Mouse (Mus musculus) c-Kit-positive CD71-negative TER-119-negative erythroid progenitor cells, embryonic 14.5 days (primary cell): Measurements from ENCODE around the gene St6gal1.

ENCODE experiments used
- DNase-seq: peaks from one replicate; pipeline ENCODE4 v3.0.0-alpha.2; 2013; ENCODE audit warnings: low read depth

St6gal1 gene

GRCm38 (mm10) chr16:23251445-23251773 lies 26.9 kb downstream of the St6gal1 start:
- DNase-seq = no peak

- no peak for DNase-seq
Measured at GRCm38 (mm10) chr16:23253620-23254019, 29.1 kb downstream of the St6gal1 start.

- no peak for DNase-seq
Measured at GRCm38 (mm10) chr16:23254062-23254461, 29.5 kb downstream of the St6gal1 start.

DNA sequence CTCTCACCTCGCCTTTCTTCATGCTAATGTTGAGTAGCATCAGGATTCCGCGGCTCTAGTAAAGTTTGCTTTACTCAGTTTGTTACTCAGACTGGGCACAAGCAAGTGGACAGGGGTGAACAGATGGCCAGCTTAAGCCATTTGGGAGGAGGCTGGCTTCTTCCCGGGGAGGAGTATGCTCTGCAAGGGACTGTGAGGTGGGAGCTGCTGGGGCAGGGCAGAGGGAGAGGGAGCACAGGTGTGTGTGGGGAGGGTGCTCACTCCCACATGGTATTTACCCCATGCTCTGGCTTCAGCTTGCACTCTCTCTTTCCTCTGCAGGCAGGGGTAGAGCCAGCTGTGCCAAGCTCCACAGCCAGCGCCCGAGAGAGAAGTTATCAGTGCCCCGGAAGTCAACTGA lies 32.1 kb downstream of the St6gal1 start:
- DNase-seq = no peak

- DNase-seq = no peak
Measured at GRCm38 (mm10) chr16:23258429-23258822, 33.9 kb downstream of the St6gal1 start.

GRCm38 (mm10) chr16:23258823-23259457 lies 34.4 kb downstream of the St6gal1 start:
- no peak for DNase-seq

DNA sequence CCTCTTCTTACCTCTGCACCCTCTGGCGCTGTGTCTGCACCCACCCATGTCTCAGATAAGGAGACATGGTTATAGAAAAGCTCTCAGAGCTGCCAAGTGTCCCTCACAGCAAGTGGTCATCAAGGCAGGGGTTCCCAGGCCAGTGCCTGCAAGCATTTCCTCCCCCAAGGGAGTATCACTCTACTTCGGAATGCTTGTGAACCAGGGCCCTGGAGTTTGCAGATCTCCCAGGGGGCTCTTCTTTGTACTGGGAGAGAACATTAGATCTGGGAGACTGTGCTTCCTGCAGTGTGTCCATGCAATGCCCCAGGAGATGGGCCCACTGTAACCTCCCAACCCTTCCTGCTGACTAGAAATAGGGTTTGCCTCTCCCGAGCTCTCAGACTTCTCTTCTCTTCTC lies 35.0 kb downstream of the St6gal1 start:
- no peak for DNase-seq

- DNase-seq = no peak
Measured at GRCm38 (mm10) chr16:23262131-23262768, 37.7 kb downstream of the St6gal1 start.

- no peak for DNase-seq
Measured at GRCm38 (mm10) chr16:23262846-23263245, 38.3 kb downstream of the St6gal1 start.

- DNase-seq = no peak
Measured at GRCm38 (mm10) chr16:23264999-23265398, 40.5 kb downstream of the St6gal1 start.

DNA sequence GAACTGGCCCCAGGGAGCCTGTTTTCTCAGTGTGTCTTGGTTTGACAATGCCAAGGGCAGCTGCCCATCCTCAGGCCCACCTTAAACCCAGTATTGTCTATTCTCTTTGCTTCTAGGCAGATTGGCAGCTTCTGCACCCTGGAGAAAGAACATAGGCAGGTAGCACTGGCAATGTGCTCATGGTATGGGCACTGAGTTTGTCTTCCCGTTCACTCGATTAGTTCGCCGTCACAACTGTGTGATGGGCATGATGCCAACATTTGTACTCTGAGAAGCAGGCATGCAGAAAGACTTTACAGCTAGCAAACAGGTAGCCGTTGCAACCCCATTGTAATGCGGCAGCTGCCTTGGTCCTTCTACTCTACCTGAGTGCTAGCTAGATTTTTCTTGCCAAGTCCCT lies 40.9 kb downstream of the St6gal1 start:
- no peak for DNase-seq

DNA sequence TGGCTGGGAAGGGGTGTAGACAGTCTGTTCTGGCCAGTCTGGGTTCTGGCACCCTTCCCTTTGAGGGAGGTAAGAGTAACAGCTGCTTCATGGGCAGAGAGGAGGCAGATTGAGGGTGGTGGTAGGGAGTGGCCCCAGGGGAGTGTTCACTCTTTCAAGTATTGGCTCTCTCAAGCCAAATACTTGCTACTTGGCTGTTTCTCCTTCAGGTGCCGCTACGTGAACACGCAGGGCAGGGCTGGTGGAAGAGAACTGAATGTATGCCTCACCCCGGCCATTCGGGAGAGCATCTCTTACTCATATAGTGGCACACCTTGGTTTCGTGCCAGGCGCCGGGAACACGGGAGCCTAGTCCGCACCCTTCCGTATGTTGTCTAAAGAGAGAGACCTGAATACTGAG lies 41.8 kb downstream of the St6gal1 start:
- no peak for DNase-seq

DNA sequence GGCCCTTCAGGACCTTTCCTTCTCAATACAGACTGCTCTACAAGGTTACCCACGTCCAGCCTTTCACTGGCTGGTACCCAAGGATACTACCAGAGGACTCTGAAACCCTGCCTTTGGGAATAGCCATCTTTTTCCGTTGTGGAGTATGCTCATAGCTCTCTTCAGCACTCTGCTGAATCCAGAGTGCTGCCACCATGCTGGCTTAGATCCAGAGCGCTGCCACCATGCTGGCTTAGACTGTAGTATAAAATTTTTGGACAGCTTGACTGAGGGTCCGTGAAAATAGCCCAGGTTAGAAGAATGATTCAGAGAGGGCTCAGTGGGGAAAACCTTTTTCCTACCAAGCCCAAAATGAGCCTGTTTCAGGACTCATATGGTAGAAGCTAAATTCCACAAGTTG lies 42.4 kb downstream of the St6gal1 start:
- DNase-seq = no peak

DNA sequence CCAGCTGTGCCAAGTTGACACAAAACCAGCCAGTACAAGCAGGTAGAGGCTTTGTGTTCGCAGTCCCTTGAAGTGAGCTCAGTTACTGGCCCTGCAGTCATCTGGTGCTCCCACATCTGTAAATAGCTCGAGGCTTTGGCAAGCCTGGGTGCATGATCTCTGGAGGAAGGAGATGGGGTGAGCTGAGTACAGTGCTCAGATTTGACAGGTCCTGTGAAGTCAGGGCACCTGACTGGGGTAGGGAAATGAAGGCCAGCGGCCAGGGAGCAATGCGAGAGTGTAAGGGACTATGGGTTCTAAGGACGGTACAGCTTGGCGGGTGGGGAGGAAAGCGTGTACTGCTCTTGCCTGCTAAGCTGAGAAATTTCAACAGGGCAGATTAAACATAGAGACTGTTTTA lies 43.7 kb downstream of the St6gal1 start:
- no peak for DNase-seq

DNA sequence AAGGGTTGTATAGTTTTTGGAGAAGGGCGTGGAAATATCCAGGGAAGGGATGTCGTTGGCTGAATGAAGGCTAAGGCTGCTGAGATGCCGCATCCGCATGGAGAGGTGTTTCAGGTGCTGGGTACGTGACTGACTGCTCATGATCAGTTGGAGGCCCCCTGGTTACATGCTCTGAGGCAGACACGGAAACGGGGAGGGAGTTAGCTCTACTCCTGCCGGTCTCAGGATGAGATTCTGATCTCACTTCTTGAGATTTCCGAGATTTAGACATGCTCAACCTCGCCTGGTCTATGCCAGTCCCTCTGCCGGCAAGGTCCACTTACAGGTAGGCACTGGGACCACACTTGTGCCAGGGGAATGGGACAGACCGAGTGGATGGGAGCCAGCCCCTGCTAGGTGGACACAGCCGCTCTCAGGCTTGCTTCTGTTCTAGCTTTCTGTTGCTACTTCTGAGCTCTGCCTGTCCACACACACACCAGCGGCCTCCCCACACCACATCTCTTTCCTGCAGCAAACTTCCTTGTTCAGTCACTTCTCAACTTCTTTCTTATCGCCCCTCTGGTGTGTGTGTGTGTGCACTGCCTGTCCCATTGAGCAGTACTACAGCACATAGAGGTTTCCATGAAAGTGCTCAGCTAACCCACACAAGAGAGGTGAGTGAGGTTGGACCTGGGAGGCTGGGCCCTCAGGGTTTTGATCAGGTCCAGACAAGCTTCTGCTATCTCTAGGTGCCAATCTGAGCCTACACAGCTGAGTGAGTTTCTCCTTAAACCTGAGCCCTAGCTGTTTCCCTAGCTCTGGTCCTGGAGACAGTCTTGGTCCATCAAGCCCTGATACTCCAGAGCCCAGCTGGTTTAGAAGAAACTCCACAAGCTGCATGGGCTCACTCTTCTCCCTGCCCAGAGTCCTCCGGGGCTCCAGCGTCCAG lies 44.8 kb downstream of the St6gal1 start:
- no peak for DNase-seq

DNA sequence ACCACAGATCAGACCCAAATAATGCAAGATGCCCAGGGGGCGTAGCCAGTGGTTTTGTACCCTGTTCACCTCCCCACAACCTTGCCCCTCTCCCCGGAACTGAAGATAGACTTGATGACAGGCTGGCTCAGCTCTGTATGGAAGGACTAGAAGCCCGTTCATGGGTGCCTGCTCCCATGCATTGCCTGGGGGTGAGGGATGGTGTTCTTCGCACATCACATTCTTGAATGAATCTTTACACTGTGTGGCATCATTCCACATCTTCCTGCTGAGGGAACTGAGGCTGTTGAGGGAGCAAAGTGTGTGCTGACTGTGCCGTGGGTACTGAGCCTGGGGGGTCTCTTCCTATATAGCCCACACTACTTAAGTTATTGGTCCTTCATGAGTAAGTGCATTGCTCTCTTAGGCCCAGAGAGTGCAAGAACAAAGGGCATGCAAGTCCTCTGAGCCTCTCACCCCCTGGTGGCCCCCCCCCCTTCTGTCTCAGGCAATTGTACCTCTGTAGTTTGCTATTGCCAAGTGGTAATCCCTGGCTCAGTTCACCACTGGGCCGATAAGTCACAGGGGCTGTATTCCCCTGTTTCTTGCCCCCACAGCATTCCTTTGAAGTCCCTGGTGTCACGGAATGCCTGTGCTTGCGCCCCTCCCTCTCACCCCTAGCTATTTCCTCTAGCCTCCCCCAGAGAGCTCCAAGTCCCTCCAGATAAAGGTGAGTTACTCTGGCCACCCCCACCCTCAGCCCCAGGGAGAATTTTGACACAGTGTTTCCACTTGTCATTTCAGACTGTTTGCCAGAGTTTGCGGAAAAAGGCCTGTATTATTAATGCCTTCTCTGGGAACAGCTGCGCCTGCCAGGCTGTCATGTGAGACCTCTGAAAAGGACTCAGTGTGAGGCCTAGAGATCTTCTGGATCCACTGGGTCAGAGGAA lies 45.7 kb downstream of the St6gal1 start:
- no peak for DNase-seq

- no peak for DNase-seq
Measured at GRCm38 (mm10) chr16:23270913-23271253, 46.3 kb downstream of the St6gal1 start.

DNA sequence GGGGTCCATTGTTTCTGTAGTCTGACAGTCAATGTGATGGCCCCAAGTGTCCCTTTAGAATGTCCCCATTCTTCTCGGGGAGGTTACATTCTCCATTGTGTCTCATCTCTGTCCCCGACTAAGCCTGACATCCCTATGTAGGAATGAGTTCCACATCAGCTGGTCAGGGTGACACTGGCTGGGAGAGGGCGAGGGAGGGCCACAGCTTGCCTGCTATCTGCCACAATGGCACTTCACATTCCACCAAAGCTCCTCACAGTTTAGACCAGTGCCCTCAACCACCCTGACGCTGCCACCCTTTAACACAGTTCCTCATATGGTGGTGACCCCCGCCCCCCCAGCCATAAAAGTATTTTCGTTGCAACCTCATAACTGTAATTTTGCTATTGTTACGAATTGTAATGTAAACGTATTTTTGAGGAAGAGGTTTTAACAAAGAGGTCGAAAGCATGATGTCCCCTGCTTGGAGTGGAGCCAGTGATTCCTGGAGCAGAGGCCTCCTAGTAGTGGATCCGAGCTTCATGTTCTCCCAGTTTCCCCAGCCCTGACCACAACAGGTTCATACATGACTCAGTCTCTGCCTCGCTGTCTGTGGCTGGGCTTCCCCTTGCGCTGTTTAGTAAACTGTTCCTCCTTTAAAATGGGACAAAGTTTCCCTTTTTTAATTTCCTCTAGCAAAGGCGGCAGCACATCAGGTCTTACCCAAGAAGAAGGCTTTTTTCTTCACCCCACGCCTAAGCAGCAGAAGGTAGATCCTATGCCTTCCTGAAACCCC lies 47.4 kb downstream of the St6gal1 start:
- DNase-seq = no peak

DNA sequence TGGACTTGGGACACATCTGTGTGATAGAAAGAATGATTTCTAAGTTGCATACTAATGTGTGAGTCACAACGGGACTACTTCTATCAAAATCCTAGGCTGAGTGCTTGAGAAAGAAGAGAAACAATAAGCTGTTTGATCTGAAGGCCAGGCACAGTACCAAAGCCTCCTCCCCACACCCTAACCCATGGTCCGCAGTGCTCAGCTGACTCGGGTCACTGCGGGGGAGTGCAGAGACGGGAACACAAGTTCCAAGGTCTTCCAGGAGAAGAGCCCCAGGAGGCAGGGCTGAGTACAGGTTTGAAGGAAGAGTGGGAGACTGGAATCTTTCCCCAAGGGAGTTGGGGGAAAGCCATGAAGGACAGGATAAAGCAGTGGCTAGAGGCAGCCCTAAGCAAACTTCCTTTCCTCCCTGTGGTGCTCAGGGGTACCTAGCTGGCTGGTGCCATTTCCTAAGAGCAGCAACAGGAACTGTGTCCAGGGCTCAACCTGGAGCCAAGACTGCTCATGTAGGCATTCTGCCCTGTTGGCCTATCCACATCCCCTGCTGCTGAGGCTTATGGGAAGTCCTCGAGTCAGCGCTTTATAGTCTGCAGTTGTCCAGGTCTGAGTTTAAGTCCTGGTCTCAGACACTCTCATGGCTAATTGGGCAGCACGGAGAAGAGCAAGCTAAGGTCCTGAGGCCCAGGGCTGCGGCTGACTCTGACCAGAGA lies 48.1 kb downstream of the St6gal1 start:
- no peak for DNase-seq

GRCm38 (mm10) chr16:23274005-23274404 lies 49.5 kb downstream of the St6gal1 start:
- DNase-seq = no peak
